Mouse (Mus musculus): ENCODE measurements around the gene Ripply1.

Ripply1 gene

DNA sequence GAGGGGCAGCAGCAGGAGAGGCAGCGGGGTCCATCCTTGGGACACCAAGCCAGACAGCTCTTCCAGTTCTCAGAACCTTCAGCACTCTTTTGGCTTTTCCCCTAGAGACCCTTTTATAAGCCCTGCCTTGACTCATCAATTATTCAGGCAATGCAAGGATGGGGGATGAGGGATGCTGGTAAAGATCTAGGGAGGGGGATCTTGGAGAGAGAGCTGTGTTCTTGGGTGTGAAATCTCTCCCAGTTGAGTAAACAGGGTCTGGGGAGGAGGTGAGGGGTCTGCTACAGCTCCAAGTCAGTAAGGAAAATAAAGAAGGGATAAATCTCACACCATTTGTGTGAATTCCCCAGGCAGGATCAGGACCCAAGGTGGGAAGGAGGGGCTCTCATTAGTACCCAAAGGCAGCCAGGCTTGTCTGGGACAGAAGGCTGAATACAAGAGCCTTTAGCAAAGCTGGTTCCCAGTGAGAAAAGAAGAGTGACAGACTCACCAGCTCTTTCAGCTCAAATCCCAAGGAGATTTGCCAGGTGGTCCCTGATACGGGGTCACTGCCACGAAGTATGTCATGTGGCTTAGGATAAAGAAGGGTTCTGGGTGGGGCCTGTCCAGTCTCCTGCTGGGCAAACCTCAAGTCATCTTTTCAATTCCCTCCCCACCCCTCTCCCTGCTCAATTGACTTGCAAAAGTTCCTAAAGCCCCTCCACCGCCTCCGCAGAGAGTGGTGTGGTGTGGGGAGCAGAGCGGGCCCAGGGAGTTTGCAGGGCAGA lies at the start of gene Ripply1:
Ripply1 (minus strand) TSS at position 76 of the 767 bp plus-strand sequence.
- CTCF ChIA-PET = no interaction called here

GRCm38 (mm10) chrX:139828363-139829092 lies 46.4 kb upstream of the Ripply1 start:
- CTCF ChIA-PET = no interaction called here

DNA sequence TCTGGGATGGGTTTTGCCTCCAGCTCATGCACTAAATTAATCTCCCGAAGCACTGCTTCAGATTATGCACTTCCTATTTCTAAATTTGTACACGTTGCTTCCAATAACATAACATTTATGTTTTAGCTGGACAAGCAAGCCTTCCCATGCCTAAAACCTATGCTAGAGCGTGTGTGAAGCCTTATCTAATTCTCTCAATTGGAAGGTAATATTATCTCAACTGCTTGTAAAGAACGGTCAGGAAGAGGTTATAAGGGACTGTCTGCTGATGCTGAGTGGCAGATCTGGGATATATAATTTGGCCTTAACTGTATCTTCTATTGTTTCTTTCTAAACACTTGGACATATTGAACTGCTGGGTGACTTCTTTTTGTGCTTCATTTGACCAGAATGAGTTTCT lies 44.8 kb upstream of the Ripply1 start:
- CTCF ChIA-PET = no interaction called here

- CTCF ChIA-PET = no interaction called here
These were observed 43.2 kb upstream of the Ripply1 start for GRCm38 (mm10) chrX:139825402-139825801.

DNA sequence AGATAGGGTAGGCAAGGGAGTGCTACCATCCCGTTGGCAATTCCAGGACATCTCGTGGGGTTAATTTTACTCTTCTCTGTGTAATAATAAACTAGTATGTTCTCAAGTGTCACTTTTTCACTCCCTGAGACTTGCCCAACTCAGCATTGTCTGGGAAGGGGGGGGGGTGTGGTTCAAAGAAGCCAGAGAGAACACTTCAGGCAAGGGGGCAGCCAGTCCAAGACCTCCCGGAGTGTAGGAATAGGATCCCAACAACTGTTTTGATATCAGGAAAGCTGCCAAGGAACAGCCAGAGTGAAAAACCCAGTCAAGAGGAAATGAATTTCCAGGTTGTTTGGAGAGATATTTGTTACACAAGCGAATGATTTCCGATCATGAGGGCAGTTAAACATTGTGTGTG lies 33.0 kb upstream of the Ripply1 start:
- CTCF ChIA-PET = no interaction called here

DNA sequence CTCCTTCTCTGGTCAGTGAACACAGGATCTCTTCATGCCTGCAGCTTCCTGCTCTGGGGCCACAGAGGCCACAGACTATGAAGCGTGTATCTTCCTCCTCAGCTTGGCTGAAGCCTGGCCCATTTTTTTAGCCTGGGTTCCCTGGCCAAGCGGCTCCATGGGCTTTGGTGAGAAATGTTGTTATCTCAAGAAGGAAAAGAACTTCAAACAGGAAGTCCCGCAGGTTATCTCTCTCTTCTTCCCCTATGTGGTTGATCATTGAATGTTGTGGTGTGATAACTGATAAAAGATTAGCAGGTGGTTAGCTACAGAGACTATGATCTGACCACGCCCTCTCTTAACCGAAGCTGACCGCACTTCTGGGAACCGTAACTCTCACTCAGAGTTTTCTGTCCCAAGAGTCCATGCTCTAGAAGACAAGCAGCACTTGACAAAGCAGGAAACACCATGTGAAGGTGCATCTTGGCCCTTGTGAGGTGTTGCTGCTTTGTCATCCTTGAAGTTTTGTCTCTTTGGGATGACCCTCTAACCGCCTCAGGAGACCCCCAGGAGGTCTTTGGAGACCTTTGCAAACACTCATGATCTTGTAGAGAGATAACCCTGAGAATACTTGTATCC lies 32.0 kb upstream of the Ripply1 start:
- CTCF ChIA-PET = no interaction called here

- CTCF ChIA-PET = interaction anchor here (0.6 kb wide), 1 partner anchor 28 kb away, joined by 4 read pairs; no protein-coding TSS in a partner anchor
These were observed 31.3 kb upstream of the Ripply1 start for GRCm38 (mm10) chrX:139813299-139814002.

DNA sequence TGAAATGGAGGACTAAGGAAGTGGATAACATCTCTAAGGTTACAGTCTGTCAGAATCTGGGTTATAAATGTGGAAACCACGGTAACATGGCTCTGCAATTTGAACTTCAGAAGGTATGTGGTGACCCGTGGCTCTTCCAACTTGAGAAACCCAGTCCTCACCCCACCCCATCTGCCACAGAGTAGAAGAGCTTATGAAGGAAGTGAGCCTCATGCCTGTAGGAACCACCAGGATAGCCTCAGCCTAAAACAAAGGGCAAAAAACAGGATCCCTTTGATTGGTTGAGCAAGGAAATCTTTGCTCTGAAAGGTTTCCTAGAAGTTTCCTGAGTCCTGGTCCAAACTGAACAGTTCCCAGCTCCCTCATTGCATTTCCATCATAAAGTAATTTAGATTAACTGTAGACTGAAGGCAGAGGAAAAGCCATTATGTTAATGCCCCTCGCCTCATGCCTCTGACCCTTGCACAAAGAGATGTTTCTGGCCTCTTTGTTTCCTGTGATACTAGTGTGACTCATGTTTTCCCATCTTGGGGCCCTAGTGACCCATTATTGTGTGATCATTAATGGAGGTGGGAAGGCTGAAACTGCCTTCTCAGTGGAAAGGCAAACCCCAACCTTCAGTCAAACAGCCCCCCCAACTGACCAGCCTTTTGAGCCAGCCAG lies 30.6 kb upstream of the Ripply1 start:
- CTCF ChIA-PET = interaction anchor here (0.6 kb wide), 1 partner anchor 29 kb away, joined by 4 read pairs; no protein-coding TSS in a partner anchor

- CTCF ChIA-PET = no interaction called here
These were observed 26.3 kb upstream of the Ripply1 start for GRCm38 (mm10) chrX:139808501-139808900.

GRCm38 (mm10) chrX:139808085-139808484 lies 25.9 kb upstream of the Ripply1 start:
- CTCF ChIA-PET = no interaction called here

DNA sequence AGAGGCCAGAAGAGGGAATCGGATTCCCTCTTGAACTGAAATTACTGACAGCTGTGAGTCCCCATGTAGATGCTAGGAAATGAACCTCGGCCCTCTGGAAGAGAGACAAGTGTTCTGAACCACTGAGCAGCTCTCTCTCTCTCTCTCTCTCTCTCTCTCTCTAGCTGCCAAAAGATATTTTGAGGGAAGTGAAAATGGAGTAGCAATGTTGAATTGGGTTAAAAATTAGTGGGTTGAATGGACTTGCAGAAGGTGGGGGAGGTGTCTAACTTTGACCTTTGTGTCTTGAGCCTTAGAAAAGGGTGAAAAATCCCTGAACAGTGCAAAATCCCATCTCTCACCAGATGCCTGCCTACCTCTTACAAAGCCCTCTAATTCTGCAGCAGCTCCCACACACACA lies 25.2 kb upstream of the Ripply1 start:
- CTCF ChIA-PET = no interaction called here

DNA sequence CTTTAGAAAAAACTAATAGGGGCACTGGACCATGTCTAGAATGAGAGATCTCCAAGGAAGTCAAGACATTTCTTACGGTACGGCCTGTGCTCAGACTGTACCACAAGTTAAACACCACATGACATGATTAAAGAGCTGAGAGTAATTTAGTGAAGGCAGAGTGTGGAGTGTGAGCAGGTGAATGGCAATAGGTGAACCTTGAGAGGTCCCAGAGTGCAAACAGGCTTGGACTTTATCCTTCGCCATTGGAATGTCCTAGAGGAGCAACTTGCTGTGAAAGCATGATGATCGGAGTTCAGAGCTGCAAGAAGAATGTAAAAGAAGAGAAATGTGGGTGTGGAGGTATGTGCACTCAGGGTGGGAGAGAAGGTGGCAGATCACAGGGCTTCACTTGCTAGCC lies 23.8 kb upstream of the Ripply1 start:
- CTCF ChIA-PET = no interaction called here

- CTCF ChIA-PET = no interaction called here
These were observed 20.9 kb upstream of the Ripply1 start for GRCm38 (mm10) chrX:139803028-139803427.

GRCm38 (mm10) chrX:139800406-139800878 lies 18.3 kb upstream of the Ripply1 start, which contains the start of gene Cldn2:
Cldn2 (plus strand) TSS chrX:139800828.
- CTCF ChIA-PET = no interaction called here

- CTCF ChIA-PET = no interaction called here
These were observed 17.8 kb upstream of the Ripply1 start for GRCm38 (mm10) chrX:139799953-139800352.

DNA sequence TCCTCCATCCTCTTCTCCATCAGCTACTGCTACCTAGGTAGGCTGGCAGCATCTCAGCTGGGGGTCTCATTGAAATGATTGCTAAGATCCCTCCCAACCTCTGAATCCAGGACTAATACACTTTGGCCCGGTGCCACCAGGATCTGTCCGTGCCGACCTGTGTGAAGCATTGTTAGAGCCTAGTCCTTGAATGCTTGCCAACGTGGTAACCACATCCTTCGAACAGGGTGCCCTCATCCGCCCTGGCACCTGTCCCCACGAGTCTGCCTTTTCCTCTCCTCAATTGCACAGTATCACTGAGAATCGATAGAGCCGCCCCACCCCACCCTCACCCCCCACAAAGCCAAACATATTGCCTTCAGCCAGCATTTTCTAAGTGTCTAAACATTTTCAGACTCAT lies 15.7 kb upstream of the Ripply1 start:
- CTCF ChIA-PET = no interaction called here

- CTCF ChIA-PET = no interaction called here
These were observed 13.9 kb upstream of the Ripply1 start for GRCm38 (mm10) chrX:139796037-139796436.

DNA sequence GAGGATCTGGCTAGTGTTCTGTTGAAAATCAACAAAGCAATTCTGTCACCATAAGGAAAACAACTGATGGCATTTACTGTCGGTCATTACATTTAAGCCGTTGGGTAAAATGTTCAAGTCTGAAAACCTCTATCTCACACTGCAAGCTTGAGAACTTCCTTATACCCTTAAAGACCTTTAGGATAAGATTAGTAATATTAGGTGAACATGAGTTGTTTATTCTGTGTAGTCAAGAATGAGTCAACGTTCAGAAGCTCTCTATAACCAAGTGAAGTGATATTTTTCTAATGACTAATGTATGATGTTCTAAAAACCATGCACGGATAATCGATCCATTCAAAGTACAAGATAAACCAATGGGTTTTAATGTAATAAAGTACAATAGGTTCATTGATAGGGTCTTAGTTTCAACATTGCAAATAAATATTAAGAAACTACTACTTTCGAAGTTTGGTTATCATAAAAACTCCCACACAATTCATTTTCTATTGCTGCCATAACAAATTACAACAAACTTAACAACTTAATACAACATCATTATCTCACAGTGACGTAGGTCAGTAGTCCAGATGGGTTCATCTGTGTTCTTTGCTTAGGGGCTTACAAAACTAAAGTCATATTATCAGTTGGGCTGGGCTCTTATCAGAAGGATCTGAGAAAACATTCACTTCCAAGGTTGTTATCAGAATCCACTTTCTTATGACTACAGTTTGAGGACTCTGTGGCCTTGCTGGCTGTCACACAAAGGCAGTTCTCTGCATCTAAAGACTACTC lies 12.1 kb upstream of the Ripply1 start:
- CTCF ChIA-PET = no interaction called here

- CTCF ChIA-PET = no interaction called here
These were observed 3.6 kb upstream of the Ripply1 start for GRCm38 (mm10) chrX:139785764-139786163.

GRCm38 (mm10) chrX:139783045-139783422 lies 881 bp upstream of the Ripply1 start:
- CTCF ChIA-PET = no interaction called here

DNA sequence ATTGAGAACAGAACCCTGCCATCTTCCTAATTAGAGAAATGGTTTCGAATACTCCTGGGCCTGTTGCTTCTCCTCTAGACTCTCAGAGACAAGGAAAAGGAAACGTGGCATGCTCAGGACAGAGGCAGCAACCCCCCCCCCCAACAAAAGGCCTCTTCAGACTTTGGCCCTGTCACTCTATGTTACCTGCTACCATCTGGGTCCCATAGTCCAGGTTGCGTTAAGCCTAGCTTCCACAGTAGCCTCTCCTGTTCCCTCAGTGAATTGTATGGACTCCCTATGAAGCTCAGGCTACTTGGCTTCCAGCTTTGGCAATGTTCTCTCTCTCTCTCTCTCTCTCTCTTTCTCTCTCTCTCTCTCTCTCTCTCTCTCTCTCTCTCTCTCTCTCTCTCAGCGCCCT lies 590 bp downstream of the Ripply1 start:
- CTCF ChIA-PET = no interaction called here
